Mouse (Mus musculus) lung, postnatal 0 days (tissue): ENCODE measurements around the gene Negr1.
A peak's percentile ranks its signal among the peaks of the same experiment; 100 is the strongest.

Experiments
- CTCF ChIP-seq: IDR thresholded peaks from 2 replicates; pipeline ENCODE4 v1.5.1; 2016; ENCODE audit warnings: antibody characterized with exemption, mild to moderate bottlenecking
- EP300 ChIP-seq: IDR thresholded peaks from 2 replicates; pipeline ENCODE4 v1.6.1; 2016; ENCODE audit warnings: antibody characterized with exemption, mild to moderate bottlenecking, control low read depth

- TF ChIP-seq EP300 = no peak
- peak; percentile 33 for TF ChIP-seq CTCF
Measured at GRCm38 (mm10) chr3:156576292-156576691, 14.7 kb downstream of the Negr1 start.
